Mouse (Mus musculus) stomach, postnatal 0 days (tissue): Measurements from ENCODE around the gene Atp2a3. TPM values are rescaled to one million over a fixed set of nuclear protein-coding genes. Genes with fewer than 3 reads are reported as not detected.
A peak's percentile ranks its signal among the peaks of the same experiment; 100 is the strongest.

ENCODE experiments used
- ATAC-seq: fragments of 200-750 bp; cut with Nextera tagmentation; 2 replicates; pipeline ENCODE4 v1.8.0; 2017; ENCODE audit not compliant: low FRiP score, low TSS enrichment
- DNase-seq: peaks from one replicate; pipeline ENCODE4 v3.0.0-alpha.2; 2016; ENCODE audit warnings: low spot score
- H3K27ac ChIP-seq: fragments of 300-500 bp; sonication (generic); replicated peaks from 2 replicates; pipeline ENCODE4 v1.5.1; 2014; ENCODE audit warnings: mild to moderate bottlenecking, control low read depth
- H3K27me3 ChIP-seq: fragments of 300-500 bp; sonication (generic); 2 replicates; pipeline ENCODE4 v1.6.1; 2014; ENCODE audit warnings: low read length; ENCODE audit not compliant: control insufficient read depth, insufficient read depth
- H3K36me3 ChIP-seq: fragments of 300-500 bp; sonication (generic); 2 replicates; pipeline ENCODE4 v1.6.1; 2014; ENCODE audit warnings: low read length, mixed read lengths; ENCODE audit not compliant: control insufficient read depth, insufficient read depth
- H3K4me1 ChIP-seq: fragments of 300-500 bp; sonication (generic); replicated peaks from 2 replicates; pipeline ENCODE4 v1.6.1; 2014; ENCODE audit warnings: antibody characterized with exemption; ENCODE audit not compliant: control insufficient read depth, insufficient read depth
- H3K4me2 ChIP-seq: fragments of 300-500 bp; sonication (generic); replicated peaks from 2 replicates; pipeline ENCODE4 v1.6.1; 2014; ENCODE audit warnings: low read depth, mild to moderate bottlenecking, control low read depth, moderate library complexity
- H3K4me3 ChIP-seq: fragments of 300-500 bp; sonication (generic); 2 replicates; pipeline ENCODE4 v1.5.1; 2014; ENCODE audit warnings: low read depth, low read length, control low read depth
- H3K9ac ChIP-seq: fragments of 300-500 bp; sonication (generic); 2 replicates; pipeline ENCODE4 v1.6.1; 2014; ENCODE audit warnings: mild to moderate bottlenecking, low read length, control low read depth, mixed read lengths
- H3K9me3 ChIP-seq: fragments of 300-500 bp; sonication (generic); 2 replicates; pipeline ENCODE4 v1.6.1; 2016; ENCODE audit warnings: low read length; ENCODE audit not compliant: control insufficient read depth
- CTCF ChIP-seq: IDR thresholded peaks from 2 replicates; pipeline ENCODE4 v1.5.1; 2016; ENCODE audit warnings: antibody characterized with exemption, low read depth, mild to moderate bottlenecking, moderate library complexity
- EP300 ChIP-seq: optimal IDR thresholded peaks from 2 replicates; pipeline ENCODE3; 2016; ENCODE audit warnings: antibody characterized with exemption
- WGBS: fragments of 180-500 bp; shearing (Covaris S2); extraction: QIAGEN DNeasy Blood & Tissue Kit; methylation state at CpG from one replicate; pipeline ENCODE4 v1.1.7; 2014; 5-methylcytosine and 5-hydroxymethylcytosine counted together
- microRNA-seq: library from miRNA; unstranded; fragments of <30 nt; microRNA quantifications from one replicate; pipeline ENCODE4, GENCODE M21; 2016
- polyA plus RNA-seq: library from polyadenylated mRNA; unstranded; fragments of >200 nt; fragmentation: Nextera tagmentation; extraction: Ambion mirVana; gene quantifications from 2 replicates; pipeline ENCODE4 v1.2.1, GENCODE M21; 2015

The Atp2a3 gene
- polyA plus RNA-seq, 1 experiment from 2014 or later, result 19.6 TPM

GRCm38 (mm10) chr11:73036889-73037288 is 75.9 kb downstream of the Atp2a3 start:
- ATAC-seq (no peak; the same call in 1 of the 2 replicates), DNase-seq (no peak)
- WGBS, result 56% methylated on average over 6 of the region's 6 CpGs
- no peak overlapping the region for H3K4me2 ChIP-seq
- H3K27ac ChIP-seq, result no peak overlapping the region
- H3K36me3 ChIP-seq, result peaks cover 5% of the 10 kb centered on the region; the same call in 1 of the 2 replicates
- H3K27me3 ChIP-seq, result no peaks in the 10 kb centered on the region
- no peak overlapping the region for H3K9ac ChIP-seq
- H3K9me3 ChIP-seq, result no peaks in the 10 kb centered on the region
- TF ChIP-seq CTCF, result no peak
- TF ChIP-seq EP300, result no peak
- no peak overlapping the region for H3K4me3 ChIP-seq
- no peaks in the 10 kb centered on the region for H3K4me1 ChIP-seq

GRCm38 (mm10) chr11:73037691-73038090 is 76.7 kb downstream of the Atp2a3 start:
- no peak for DNase-seq
- Histone ChIP-seq H3K9me3 (no peaks in the 10 kb centered on the region), H3K4me2 (no peak overlapping the region), H3K4me1 (no peaks in the 10 kb centered on the region), H3K9ac (no peak overlapping the region), H3K27me3 (no peaks in the 10 kb centered on the region), H3K36me3 (peaks cover 5% of the 10 kb centered on the region; the same call in 1 of the 2 replicates), H3K27ac (no peak overlapping the region), H3K4me3 (no peak overlapping the region)
- TF ChIP-seq CTCF (no peak), EP300 (no peak)
- WGBS, result 86% methylated on average over 3 of the region's 3 CpGs
- no peak for ATAC-seq

GRCm38 (mm10) chr11:73039102-73039799 is 78.3 kb downstream of the Atp2a3 start:
- no peak overlapping the region for H3K9ac ChIP-seq
- H3K27ac ChIP-seq, result no peak overlapping the region
- 59% methylated on average over 9 of the region's 9 CpGs for WGBS
- H3K4me3 ChIP-seq, result no peak overlapping the region
- H3K27me3 ChIP-seq, result no peaks in the 10 kb centered on the region
- H3K9me3 ChIP-seq, result no peaks in the 10 kb centered on the region
- ATAC-seq (peak; percentile 66; the same call in 1 of the 2 replicates), DNase-seq (peak; percentile 60)
- H3K4me2 ChIP-seq, result no peak overlapping the region
- H3K4me1 ChIP-seq, result no peaks in the 10 kb centered on the region
- H3K36me3 ChIP-seq, result peaks cover 5% of the 10 kb centered on the region; the same call in 1 of the 2 replicates
- TF ChIP-seq CTCF (peak; percentile 95), EP300 (no peak)

Small RNAs within 50 kb of the gene (microRNA-seq; reads per million reads assigned to microRNA genes)
- gene Gm44467, result not detected

Other genes with a start within 250 kb of the Atp2a3 start
- gene Cyb5d2, start 165.0 kb upstream of the Atp2a3 start, polyA plus RNA-seq, result 3.7 and 3.9 TPM in 2 replicates
- 5.2 and 5.4 TPM in 2 replicates for gene Zzef1, start 164.9 kb upstream of the Atp2a3 start, polyA plus RNA-seq
- gene P2rx1, start 37.9 kb downstream of the Atp2a3 start, polyA plus RNA-seq, result 0.97 and 0.98 TPM in 2 replicates
- gene Camkk1, start 57.8 kb downstream of the Atp2a3 start, polyA plus RNA-seq, result 6.7 and 7.1 TPM in 2 replicates
- gene Ncbp3, start 86.6 kb downstream of the Atp2a3 start, polyA plus RNA-seq, result 4.9 TPM in 2 replicates
- gene Itgae, start 129.4 kb downstream of the Atp2a3 start, polyA plus RNA-seq, result 0.13 and 0.15 TPM in 2 replicates
- gene Haspin, start 177.1 kb downstream of the Atp2a3 start, polyA plus RNA-seq, result 2.7 and 3.6 TPM in 2 replicates
- 0.44 and 0.48 TPM in 2 replicates for gene P2rx5, start 199.3 kb downstream of the Atp2a3 start, polyA plus RNA-seq
- gene Emc6, start 215.9 kb downstream of the Atp2a3 start, polyA plus RNA-seq, result 125 and 132 TPM in 2 replicates
- gene Tax1bp3, start 215.9 kb downstream of the Atp2a3 start, polyA plus RNA-seq, result 176 and 184 TPM in 2 replicates
- gene Ctns, start 237.9 kb downstream of the Atp2a3 start, polyA plus RNA-seq, result 15.9 and 17.4 TPM in 2 replicates
- gene Shpk, start 238.3 kb downstream of the Atp2a3 start, polyA plus RNA-seq, result 3.4 and 4.0 TPM in 2 replicates